Mouse (Mus musculus) ES-CJ7 (cell line): ENCODE measurements at regions not wholly inside any gene's neighbourhood (a gene's known extent, or its start where the extent isn't known, plus 50 kb on each side); places are given as distances from the start of the nearest gene placed in this dataset.

Experiments
- DNase-seq: peaks from one replicate; pipeline ENCODE4 v3.0.0; 2011; ENCODE audit warnings: low read depth, low spot score

DNA sequence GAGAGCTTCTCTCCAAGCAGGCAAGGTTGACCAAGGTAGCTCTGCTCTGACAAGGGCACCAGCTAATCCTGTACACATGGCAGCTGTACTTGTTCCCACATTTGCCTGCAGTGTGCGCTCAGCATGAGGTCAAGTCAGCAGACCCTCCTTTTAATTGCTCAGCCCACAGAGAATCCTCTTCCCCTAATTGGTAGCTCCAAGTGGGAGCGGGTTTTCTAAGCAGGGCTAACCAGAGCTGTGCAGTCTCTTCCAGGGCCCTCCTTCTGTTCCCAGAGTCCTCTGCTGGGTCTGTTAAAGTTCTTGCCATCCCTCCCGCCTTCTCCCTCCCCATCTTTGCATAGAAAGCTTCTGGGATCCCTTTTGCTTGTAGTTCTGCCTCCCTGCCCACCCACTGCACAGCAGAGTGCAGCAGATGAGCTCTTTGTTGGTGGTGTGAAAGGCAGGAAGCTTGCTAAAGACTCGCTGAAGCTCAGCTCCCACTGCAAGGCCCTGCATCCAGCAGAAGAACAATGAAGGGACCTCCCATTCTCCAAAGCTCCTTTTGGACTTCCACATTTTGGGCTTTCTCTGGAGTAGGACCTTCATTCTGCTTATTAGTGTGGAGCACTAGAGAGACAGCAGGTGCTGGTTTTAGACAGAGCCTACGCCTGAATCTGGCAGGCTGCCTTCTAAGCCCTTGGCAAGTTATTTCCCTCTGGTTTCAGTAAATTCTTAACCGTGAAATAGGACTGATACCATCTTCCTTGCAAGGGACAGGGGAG, 235.3 kb upstream of the Serp2 start:
- peak; percentile 58 for DNase-seq

- no peak for DNase-seq
Observed at GRCm38 (mm10) chr14:76789376-76789775, 232.7 kb upstream of the Serp2 start.

DNA sequence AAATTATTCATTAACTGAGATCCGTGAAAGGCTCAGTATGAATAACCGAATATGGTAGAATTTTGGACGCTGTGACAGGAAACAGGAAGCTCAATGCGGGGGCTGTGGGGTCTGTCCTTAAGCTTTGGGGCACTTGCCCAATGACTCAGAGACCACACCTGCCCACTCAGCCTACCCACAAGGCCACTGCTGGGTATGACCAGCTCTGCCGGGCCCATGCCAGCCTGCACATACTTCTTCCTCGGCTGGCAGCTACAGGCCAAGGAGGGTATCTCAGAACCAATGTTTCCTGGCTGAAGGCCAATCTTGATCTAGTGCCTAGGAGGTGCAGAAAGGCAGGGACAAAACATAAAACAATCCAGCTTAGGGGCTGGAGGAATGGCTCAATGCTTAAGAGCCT, 230.9 kb upstream of the Serp2 start:
- DNase-seq, result no peak

GRCm38 (mm10) chr14:76786214-76786613, 229.5 kb upstream of the Serp2 start:
- no peak for DNase-seq

- DNase-seq, result no peak
Observed at GRCm38 (mm10) chr14:76781524-76781880, 224.8 kb upstream of the Serp2 start.

DNA sequence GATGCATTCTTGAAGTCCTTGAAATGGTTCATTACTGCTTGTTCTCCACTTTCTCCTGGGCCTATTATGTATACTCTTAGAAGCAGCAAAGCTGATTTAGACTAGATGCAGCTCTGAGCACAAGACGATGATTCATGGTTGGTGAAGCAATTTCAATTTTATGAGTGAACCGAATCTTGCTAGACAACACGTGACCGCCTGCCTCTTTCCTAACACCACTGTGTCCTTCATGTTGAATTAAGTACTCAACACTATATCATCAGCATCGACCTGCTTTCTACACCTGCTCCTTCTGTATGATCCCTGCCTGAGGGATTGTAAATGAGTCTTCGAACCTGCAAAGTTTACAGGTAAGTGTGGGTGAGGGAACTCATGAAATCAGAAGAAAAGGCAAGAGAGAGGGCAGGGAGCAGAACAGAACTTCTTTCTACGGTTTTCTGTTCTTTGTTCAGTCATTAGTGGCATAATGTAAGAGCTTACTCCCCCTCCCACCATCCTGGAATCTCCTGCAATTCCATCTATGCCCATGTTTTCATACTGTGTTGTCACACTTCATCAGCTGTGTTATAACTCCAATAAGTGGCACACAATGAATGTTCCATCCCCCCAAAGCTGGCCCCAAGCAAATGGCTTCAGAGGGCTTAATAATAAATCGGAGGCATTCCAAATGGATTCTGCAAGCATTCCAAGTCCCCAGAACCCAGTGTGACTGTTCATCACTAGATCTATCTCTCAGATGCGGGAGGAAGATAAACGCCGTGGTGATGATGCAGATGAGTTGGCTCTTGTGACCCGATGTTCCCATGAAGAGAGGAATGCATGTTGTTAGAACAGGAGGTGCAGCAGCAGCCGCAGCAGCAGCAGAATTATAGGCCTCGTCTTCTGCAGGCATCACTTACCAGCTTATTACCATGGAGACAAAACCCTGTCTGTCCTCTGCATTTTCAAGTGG, 224.2 kb upstream of the Serp2 start:
- no peak for DNase-seq

GRCm38 (mm10) chr14:76778541-76779399, 222.1 kb upstream of the Serp2 start:
- DNase-seq, result no peak

DNA sequence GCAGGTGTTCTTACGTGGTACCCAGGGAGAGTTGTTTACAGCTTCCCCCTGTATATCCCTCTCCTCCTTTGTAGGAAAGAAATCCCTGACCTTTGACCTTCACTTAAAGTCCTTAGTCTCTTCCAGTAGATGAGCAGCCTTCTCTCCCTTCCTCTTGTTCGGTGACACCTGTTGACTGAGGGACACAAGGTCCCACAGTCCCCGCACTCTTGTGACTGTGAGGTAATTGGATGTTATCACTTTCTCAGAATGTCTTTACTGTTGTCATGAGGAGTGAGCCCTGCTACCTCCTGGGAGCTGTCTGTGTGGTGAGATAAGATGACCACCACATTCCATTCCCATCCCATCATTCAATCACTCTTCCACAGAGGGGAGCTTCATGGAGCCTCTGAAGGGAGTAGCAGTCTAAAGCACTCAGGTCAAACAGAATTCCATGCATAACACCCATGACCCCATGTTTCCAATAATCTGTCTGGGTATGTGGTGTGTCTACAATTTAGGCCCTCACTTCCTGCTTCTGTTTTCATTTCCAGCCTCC, 218.8 kb upstream of the Serp2 start:
- no peak for DNase-seq

- DNase-seq, result no peak
Observed at GRCm38 (mm10) chr14:76772781-76773438, 216.2 kb upstream of the Serp2 start.

DNA sequence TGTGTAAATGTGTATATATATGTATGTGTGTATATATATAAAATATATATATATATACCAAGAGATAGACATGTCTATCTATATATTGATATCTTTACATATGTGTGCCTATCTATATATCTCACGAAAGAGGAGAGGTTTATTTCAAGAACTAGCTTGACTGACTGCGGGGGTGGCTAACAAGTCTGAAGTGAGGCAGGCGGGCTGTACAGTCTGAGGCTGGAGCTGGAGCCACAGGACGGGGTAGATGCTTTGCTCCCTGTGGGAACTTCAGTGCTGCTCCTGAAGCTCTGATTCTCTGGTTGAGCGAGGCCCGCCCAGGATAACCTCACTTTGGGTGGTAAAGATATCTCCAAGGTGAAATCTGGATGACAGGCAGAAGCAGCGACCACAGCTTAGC, 213.4 kb upstream of the Serp2 start:
- DNase-seq, result no peak

DNA sequence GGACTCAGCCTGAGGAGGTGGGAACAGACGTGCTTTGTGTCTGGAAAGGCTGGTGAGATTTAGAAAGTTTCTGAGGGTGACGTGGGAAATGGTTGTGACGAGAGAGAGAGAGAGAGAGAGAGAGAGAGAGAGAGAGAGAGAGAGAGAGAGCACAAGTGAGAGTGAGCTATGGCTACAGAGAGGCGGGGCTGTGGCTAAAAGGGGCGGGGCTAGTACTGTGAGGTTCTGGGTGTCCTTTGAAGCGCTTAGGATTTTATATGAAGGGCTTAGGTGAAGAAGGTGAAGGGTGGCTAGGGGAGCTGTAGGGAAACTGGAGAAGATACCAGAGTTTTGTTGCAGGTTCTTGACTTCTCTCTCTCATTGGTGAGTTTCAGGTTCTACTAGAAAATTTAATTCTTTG, 210.6 kb upstream of the Serp2 start:
- no peak for DNase-seq

- no peak for DNase-seq
Observed at GRCm38 (mm10) chr14:76766186-76766713, 209.6 kb upstream of the Serp2 start.

DNA sequence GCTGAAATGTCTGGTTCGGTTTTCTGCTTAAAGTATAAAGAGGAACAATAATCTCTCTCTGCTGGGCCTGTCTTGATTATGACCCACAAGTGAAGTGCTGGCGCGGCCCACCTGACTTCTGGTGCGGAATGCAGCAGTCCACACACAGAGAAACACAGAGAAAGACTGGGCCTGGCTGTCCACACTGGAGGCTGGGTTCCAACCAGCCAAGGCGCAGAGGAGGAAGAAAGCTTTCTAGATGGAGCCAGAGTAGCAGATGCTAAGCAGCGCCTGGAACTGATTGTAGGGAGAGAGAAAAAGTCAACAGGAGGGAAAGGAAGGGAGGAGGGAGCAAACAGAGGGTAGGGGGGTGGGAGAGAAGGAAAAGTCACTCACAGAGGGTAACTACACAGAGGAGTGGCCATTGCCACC, 208.4 kb upstream of the Serp2 start:
- DNase-seq, result no peak

- DNase-seq, result peak; percentile 60
Observed at GRCm38 (mm10) chr14:76764390-76764796, 207.7 kb upstream of the Serp2 start.

DNA sequence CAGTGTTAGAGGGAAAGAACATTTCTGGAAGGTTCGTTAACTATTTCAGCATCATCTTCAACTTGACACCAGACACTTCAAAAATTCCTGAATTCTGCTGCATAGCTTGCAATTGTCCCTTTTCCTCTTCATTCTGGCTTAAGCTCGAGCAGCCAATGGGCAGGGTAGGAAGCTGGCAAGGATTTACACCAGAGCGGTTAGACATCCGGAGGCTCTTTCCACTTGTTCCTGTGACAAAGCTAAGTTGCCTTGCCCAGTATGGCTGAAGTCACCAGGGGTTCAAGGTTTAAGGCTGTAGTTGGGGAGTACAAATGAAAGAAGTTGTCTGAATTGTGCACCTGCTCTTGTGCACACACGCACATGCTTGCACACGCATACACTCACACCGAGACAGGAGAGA, 206.8 kb upstream of the Serp2 start:
- no peak for DNase-seq

DNA sequence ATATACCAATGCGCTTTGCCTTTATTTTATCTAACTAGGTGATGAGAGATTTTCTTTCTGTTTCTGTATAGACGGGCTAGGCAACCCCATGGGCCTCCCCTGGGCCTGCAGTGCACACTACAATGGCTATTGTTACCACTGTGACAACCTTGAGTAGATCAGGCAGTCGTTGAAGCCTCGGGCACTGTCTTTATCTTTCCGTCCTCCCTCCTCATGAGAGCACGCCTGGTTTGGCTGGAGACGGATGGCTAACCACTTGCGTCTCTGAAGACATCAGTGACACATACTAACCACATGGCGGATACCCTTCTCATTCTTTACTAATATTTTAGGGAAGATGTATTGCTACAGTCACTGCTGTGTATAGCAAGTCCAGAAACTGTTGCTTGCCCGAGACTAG, 206.1 kb upstream of the Serp2 start:
- no peak for DNase-seq

GRCm38 (mm10) chr14:76761691-76762090, 205.0 kb upstream of the Serp2 start:
- no peak for DNase-seq

DNA sequence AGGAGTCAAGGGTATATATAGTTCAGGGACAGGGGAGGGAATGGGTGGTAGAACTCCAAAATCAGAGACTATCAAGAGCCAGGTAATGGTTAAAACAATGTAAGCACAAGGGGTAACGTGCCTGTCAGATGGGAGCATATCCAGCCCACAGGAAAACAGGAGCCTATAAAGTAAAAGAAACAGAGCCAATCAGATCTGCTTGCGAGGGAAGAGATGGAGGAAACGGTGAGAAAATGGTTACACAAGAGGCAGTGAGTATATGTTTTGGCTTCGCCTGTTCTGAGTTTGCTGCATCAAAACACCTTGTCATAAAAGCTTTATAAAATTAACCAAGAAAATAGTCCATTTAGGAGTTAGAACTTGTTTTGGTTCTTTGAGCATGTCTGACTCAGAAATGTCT, 204.6 kb upstream of the Serp2 start:
- no peak for DNase-seq

DNA sequence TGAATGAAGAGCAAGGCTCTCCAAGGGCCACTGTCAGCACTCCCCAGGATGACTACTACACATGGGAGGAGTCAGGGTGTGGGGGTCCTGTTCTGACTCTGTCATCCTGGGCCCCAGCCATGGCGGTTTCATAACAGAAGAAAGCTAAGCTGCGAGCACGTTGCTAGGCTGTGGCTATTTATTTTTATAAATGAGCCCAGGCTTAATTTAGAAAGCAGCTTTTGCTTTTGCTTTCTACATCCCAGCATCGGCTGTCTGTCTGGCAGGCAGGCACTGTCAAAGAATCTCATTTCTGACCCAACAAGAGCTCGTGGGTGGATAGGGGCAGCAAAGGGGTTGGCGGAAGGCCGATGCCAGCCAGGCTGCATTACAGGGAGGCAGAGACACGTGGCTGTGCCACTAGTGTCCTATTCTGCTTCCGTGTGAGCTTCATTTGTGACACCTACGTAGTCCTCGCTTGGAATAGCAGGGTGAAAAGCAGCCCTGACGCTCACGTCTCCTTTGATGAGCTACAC, 203.9 kb upstream of the Serp2 start:
- DNase-seq, result no peak

DNA sequence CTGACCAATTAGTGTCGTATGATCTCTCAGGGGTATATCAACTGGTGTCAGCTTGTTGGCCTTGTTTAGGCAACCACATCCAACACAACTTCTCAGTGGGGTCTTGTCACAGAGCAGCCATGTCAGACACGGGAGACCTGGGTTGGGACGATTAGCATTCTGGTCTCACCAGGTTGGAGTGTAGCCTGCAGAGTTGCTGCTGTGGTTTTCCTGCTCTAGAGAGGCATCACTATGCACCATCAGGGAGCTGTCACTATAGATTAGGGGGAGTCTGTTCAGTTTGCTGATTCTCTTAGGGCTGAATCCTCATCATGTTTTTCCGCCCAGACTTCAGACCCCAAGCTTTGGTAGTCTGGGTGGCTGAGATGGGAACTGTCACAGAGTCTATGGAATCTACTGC, 202.7 kb upstream of the Serp2 start:
- DNase-seq, result no peak

GRCm38 (mm10) chr14:76758589-76758988, 201.9 kb upstream of the Serp2 start:
- DNase-seq, result no peak
